Mouse (Mus musculus) heart, adult 2 months (tissue): ENCODE measurements at regions not wholly inside any gene's neighbourhood (a gene's known extent, or its start where the extent isn't known, plus 50 kb on each side); places are given as distances from the start of the nearest gene placed in this dataset.

ENCODE experiments used
- DNase-seq, 2 experiments: peaks; one replicate each; pipeline ENCODE4 v3.0.0; 2021
- H3K27ac ChIP-seq: fragments of 200-600 bp; 2 replicates; pipeline ENCODE4 v1.8.1; 2022
- H3K27me3 ChIP-seq: fragments of 200-500 bp; 2 replicates; pipeline ENCODE4 v1.6.1; 2012; ENCODE audit warnings: mild to moderate bottlenecking, low read length, inconsistent platforms, mixed read lengths; ENCODE audit not compliant: control insufficient read depth, insufficient read depth
- H3K36me3 ChIP-seq: fragments of 200-500 bp; 2 replicates; pipeline ENCODE4 v1.6.1; 2012; ENCODE audit warnings: low read length, inconsistent platforms; ENCODE audit not compliant: control insufficient read depth, insufficient read depth
- H3K4me1 ChIP-seq: fragments of 200-500 bp; 2 replicates; pipeline ENCODE4 v1.6.1; 2011; ENCODE audit warnings: low read length; ENCODE audit not compliant: control insufficient read depth, insufficient read depth
- H3K4me3 ChIP-seq: fragments of 200-600 bp; 2 replicates; pipeline ENCODE4 v1.8.1; 2022
- H3K79me2 ChIP-seq: fragments of 200-500 bp; replicated peaks from 2 replicates; pipeline ENCODE4 v1.6.1; 2012; ENCODE audit warnings: mild to moderate bottlenecking, inconsistent platforms, low read length, moderate library complexity, mixed read lengths; ENCODE audit not compliant: control insufficient read depth, insufficient read depth
- H3K9ac ChIP-seq: fragments of 200-500 bp; 2 replicates; pipeline ENCODE4 v1.6.1; 2012; ENCODE audit warnings: low read depth, mild to moderate bottlenecking, control low read depth, inconsistent platforms, low read length, mixed read lengths
- CTCF ChIP-seq: fragments of 200-600 bp; IDR thresholded peaks from 2 replicates; pipeline ENCODE4 v1.8.1; 2022; ENCODE audit warnings: antibody characterized with exemption, mild to moderate bottlenecking, moderate library complexity
- EP300 ChIP-seq: fragments of 200-500 bp; IDR thresholded peaks from 2 replicates; pipeline ENCODE4 v1.6.1; 2011; ENCODE audit warnings: low read depth, low read length, control low read depth; ENCODE audit not compliant: insufficient read depth
- POLR2A ChIP-seq: fragments of 200-500 bp; IDR thresholded peaks from 2 replicates; pipeline ENCODE4 v1.6.1; 2011; ENCODE audit warnings: mild to moderate bottlenecking, low read depth, low read length, control low read depth; ENCODE audit not compliant: insufficient read depth
- WGBS: fragments of 180-500 bp; shearing (Covaris S2); methylation state at CpG from one replicate; pipeline ENCODE4 v1.1.7; 2018; 5-methylcytosine and 5-hydroxymethylcytosine counted together
- intact Hi-C: fragments of 180-260 bp; cut with DNase I; formaldehyde crosslinking; loops from one replicate; pipeline ENCODE4 v1.15.1; 2025

- 55% methylated on average over 4 of the region's 4 CpGs for WGBS
Observed at GRCm38 (mm10) chr1:154093549-154093948, 107.4 kb upstream of the Zfp648 start.

GRCm38 (mm10) chr1:154094357-154094756 is 106.6 kb upstream of the Zfp648 start:
- no peak for DNase-seq
- intact Hi-C loops: no loop called here
- Histone ChIP-seq H3K4me3 (no peak overlapping the region), H3K36me3 (peaks cover 2% of the 10 kb centered on the region), H3K27me3 (no peaks in the 10 kb centered on the region), H3K9ac (no peak overlapping the region), H3K79me2 (no peaks in the 10 kb centered on the region), H3K4me1 (peaks cover 3% of the 10 kb centered on the region; the same call in 1 of the 2 replicates), H3K27ac (no peak overlapping the region)
- TF ChIP-seq CTCF (no peak), EP300 (no peak), POLR2A (no peak)
- WGBS: 57% methylated on average over 5 of the region's 5 CpGs

More at GRCm38 (mm10) chr1:154093549-154093948, 107.4 kb upstream of the Zfp648 start:
- no peak for DNase-seq
- H3K27ac ChIP-seq: no peak overlapping the region
- no peaks in the 10 kb centered on the region for H3K79me2 ChIP-seq
- H3K4me3 ChIP-seq: no peak overlapping the region
- H3K4me1 ChIP-seq: peaks cover 3% of the 10 kb centered on the region; the same call in 1 of the 2 replicates
- intact Hi-C loops: no loop called here
- H3K9ac ChIP-seq: no peak overlapping the region
- no peak for TF ChIP-seq CTCF
- no peak for TF ChIP-seq POLR2A
- no peak for TF ChIP-seq EP300
- H3K27me3 ChIP-seq: no peaks in the 10 kb centered on the region
- peaks cover 2% of the 10 kb centered on the region for H3K36me3 ChIP-seq

- Histone ChIP-seq H3K4me3 (no peak overlapping the region), H3K4me1 (peaks cover 1% of the 10 kb centered on the region; the same call in 1 of the 2 replicates), H3K27me3 (no peaks in the 10 kb centered on the region), H3K27ac (no peak overlapping the region), H3K9ac (no peak overlapping the region), H3K36me3 (no peaks in the 10 kb centered on the region), H3K79me2 (no peaks in the 10 kb centered on the region)
- DNase-seq: no peak
- intact Hi-C loops: no loop called here
- TF ChIP-seq CTCF (no peak), EP300 (no peak), POLR2A (no peak)
- 92% methylated on average over 7 of the region's 7 CpGs for WGBS
Observed at GRCm38 (mm10) chr1:154096113-154096512, 104.9 kb upstream of the Zfp648 start.

GRCm38 (mm10) chr1:154096911-154097310 is 104.1 kb upstream of the Zfp648 start:
- TF ChIP-seq CTCF: no peak
- no peak for TF ChIP-seq POLR2A
- TF ChIP-seq EP300: no peak
- Histone ChIP-seq H3K27me3 (no peaks in the 10 kb centered on the region), H3K79me2 (no peaks in the 10 kb centered on the region), H3K9ac (no peak overlapping the region), H3K4me1 (peaks cover 1% of the 10 kb centered on the region; the same call in 1 of the 2 replicates), H3K27ac (no peak overlapping the region), H3K4me3 (no peak overlapping the region), H3K36me3 (no peaks in the 10 kb centered on the region)
- DNase-seq: no peak
- intact Hi-C loops: no loop called here
- 95% methylated on average over 2 of the region's 2 CpGs for WGBS

- peaks cover 2% of the 10 kb centered on the region for H3K4me1 ChIP-seq
- no peaks in the 10 kb centered on the region for H3K79me2 ChIP-seq
- WGBS: 36% methylated on average over 6 of the region's 6 CpGs
- peak; percentile 39 to 67 for DNase-seq
- intact Hi-C loops: no loop called here
- H3K4me3 ChIP-seq: no peak overlapping the region
- TF ChIP-seq EP300: no peak
- TF ChIP-seq CTCF: no peak
- no peak for TF ChIP-seq POLR2A
- H3K27me3 ChIP-seq: no peaks in the 10 kb centered on the region
- no peaks in the 10 kb centered on the region for H3K36me3 ChIP-seq
- H3K9ac ChIP-seq: no peak overlapping the region
- H3K27ac ChIP-seq: no peak overlapping the region
Observed at GRCm38 (mm10) chr1:154097656-154098055, 103.3 kb upstream of the Zfp648 start.

- no peak for DNase-seq
- Histone ChIP-seq H3K4me1 (peaks cover 10% of the 10 kb centered on the region), H3K9ac (no peak overlapping the region), H3K27me3 (no peaks in the 10 kb centered on the region), H3K79me2 (no peaks in the 10 kb centered on the region), H3K36me3 (no peaks in the 10 kb centered on the region), H3K27ac (no peak overlapping the region), H3K4me3 (no peak overlapping the region)
- 94% methylated on average over 3 of the region's 3 CpGs for WGBS
- TF ChIP-seq EP300: no peak
- TF ChIP-seq POLR2A: no peak
- no peak for TF ChIP-seq CTCF
- intact Hi-C loops: loop anchor here (5.0 kb wide), 1 partner anchor 203 kb away; the partner anchor contains the start of gene Glul
Observed at GRCm38 (mm10) chr1:154100556-154100955, 100.4 kb upstream of the Zfp648 start.
